Mouse (Mus musculus): Measurements from ENCODE around the gene Gm21103.
"Not testable (repeated sequence)": the region's sequence is repeated elsewhere in the genome, so short reads cannot be mapped to it uniquely, and the experiment has no call there.

Gm21103 gene

DNA sequence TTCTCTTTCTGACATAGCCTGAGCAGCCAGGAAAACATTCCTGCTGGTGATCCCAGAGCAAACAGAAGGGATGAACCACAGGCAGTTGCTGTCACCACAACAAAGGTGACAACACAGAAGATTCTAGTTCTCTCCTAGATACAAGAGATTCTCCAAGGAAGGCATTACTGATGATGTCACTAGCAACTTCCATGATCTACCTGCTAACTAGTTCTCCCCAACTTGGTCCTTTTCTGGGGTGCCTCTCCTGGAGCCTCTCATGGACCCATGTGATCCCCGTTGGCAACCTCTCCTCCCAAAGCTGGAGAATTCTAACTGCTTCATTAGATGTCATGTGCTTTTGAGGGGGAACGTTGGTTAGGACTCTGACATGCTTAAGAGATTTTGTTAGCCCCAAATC lies at the start of gene Gm21103:
Gene Gm21103, minus strand, starts transcription at position 101 of the 400 bp plus-strand sequence.
- not testable (repeated sequence) for DNase-seq (ENCODE audit: low spot score in 2 of 2)

DNA sequence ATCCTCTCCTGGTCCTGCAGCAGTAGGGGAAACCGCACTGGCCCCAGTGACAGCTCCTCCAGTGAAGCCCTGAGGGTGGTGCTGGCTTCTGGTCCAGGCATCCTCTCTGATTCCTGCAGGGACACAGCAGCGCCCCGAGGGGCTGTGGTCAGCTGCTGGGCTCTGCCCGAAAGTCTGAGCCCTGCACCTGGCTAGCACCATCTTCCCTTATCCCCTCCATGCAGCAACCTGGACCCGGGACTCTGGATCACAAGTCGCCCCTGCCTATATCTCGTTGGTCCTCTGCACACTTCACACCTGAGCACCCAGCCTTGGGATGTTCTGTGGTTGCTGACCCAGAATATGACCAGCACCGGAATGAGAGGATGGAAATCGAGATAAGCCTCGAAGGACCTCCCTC lies 38.9 kb upstream of the Gm21103 start, which contains the start of gene Gm3618:
Gene Gm3618, minus strand, starts transcription at position 101 of the 400 bp plus-strand sequence.
- not testable (repeated sequence) for DNase-seq (ENCODE audit: low spot score in 2 of 2)

DNA sequence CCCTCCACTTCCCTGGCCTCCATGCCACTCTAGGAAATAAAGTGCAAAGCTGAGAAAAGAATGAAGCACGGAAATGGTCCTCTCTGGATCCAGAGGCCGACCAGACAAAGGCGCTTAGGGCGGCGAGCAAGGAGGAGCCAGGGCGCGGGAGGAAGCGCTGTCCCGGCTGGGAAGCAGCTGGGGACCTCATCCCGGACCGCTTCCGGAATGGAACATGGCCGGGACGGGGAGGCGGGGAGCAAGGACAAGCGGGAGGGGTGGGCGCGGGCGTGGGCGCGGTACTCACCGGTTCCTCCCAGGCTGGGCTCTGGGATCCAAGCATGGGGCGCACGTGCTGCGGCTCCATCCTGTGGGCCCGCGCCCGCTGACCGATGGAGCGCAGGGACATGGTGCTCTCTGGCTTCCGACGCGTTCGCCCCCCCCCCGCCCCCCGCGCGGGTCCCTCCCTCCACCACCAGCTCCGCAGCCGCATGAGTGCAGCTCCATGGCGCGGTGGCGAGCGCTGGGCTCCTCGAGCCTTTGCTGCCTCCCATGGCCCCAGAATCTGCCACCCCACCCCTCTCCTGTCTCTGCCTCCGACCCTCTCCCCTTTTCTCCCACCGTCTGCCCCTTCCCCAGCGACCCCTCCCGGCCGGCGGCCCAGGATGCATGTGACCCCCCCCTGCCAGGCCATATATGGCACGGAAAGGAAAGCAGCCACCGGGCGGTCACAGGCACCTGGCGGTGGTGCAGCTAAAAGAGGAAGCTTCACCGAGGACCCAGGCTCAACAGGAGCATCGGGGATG lies 17.5 kb downstream of the Gm21103 start, which contains the start of gene Gm3411:
Gene Gm3411, minus strand, starts transcription at position 320 of the 785 bp plus-strand sequence.
- peak in 1 of 2 experiments; percentile 17 for DNase-seq (ENCODE audit: low spot score in 2 of 2)

All from left cerebral cortex, adult 9 months (tissue).